Mouse (Mus musculus) spleen, embryonic (tissue): ENCODE results near the gene Prrt4.

Source experiments
- CTCF ChIA-PET: fragments of 350-600 bp; sonication (Branson Sonifier 250); formaldehyde crosslinking; loops from one replicate; lab custom pipeline; 2022; lab: Charles Lee

Prrt4 gene

GRCm38 (mm10) chr6:29160786-29161185 lies 18.6 kb downstream of the Prrt4 start:
- CTCF ChIA-PET = interaction anchor here (0.6 kb wide), 1 partner anchor 764 kb away, joined by 5 read pairs; no protein-coding TSS in a partner anchor

DNA sequence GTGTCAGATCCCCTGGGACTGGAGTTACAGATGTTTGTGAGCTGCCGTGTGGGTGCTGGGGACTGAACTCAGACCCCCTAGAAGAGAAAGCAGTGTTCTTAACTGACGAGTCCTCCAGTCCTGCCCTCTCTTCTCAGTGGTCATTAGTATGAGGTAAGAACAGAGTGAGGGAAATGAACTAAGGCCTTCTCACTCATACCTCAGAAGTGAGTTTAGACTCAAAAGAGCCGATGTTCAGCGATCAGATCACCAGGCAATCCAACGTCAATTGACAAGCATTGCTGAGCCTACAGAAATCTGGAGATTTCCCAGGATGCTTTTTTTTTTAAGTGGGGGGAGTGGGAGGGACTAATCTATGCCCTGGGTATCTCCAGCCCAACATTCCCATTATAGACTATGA lies 23.1 kb downstream of the Prrt4 start:
- CTCF ChIA-PET = no interaction called here

DNA sequence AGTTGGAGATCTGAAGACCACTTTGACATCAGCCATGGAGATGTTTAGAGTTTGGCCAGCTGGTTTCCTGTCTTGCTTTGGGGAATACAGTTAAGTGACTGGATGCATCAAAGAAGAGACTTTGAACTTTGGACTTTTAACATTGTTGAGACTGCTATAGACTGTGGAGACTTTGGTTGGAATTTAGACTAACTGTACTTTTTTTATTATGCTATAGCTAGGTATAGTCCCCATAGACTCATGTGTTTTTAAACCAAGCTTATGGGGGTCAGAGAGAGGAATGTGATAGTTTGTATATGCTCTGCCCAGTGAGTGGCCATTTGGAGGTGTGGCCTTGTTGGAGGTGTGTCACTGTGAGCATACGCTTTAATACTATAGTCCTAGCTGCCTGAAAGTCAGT lies 29.4 kb downstream of the Prrt4 start:
- CTCF ChIA-PET = interaction anchor here (0.7 kb wide), 1 partner anchor 660 kb away, joined by 13 read pairs; no protein-coding TSS in a partner anchor

- CTCF ChIA-PET = interaction anchor here (0.5 kb wide), 1 partner anchor 35 kb away, joined by 4 read pairs; no protein-coding TSS in a partner anchor
Measured at GRCm38 (mm10) chr6:29147407-29148010, 31.9 kb downstream of the Prrt4 start.

- CTCF ChIA-PET = interaction anchor here (0.7 kb wide), 1 partner anchor 117 kb away, joined by 3 read pairs; no protein-coding TSS in a partner anchor
Measured at GRCm38 (mm10) chr6:29146641-29147040, 32.7 kb downstream of the Prrt4 start.

DNA sequence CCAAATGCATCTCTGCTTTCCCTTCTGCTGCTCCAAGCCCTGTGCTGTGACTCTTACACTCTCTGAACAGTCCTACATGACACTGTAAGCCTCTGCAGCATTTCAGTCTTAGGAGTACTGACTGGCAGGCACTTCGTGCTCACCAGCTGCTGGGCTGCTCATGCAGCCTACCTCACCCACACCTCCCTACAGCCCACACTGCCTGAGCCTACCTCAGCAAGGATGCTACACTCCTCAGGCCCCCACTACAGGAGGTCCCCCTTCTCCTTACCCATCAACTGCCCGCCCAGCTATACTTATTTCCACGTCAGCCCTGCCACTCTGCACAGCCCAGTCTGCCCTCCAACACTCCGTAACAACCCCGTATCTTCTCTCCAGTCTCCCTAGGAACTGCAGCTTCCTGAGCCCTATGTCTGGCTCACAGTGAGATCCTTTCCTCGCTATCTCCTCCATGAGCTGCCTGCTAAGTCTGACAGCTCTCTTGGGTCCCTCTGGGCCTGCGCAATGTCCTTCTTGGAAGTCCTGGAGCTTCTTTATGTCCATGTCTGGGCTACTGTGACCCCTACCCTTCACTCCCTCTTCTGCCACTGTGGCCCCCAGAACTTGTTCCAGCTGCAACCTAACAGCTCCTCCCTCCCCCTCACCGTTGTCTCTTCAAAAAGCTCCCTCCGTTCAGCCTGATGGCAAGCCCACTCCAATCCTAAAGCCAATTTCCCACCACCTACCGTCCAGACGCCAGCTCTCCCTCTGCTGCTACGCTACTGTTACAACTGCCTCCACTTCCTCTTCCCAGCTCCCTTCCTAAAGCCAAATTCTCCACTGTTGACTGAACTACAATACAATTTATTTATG lies 33.7 kb downstream of the Prrt4 start:
- CTCF ChIA-PET = no interaction called here

DNA sequence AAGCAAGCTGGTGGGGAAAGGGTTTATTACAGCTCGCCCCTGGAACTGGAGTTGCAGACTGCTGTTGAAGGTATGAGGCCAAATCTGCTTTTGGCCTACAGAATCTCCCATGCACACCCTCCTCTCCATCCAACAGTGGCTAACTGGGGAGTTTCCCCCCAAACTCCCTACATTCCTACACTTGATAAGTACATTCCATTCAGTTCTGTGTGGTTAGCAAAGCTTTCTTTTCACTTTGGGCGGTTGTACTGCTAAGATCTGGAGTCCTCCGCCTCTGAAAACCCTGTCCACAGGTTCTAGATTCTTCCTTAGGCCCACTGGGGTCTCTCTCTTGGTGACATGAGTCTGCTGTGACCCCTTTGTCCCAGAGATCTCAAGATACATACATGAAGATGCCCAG lies 34.4 kb downstream of the Prrt4 start:
- CTCF ChIA-PET = interaction anchor here (0.6 kb wide), 1 partner anchor 28 kb away, joined by 3 read pairs; no protein-coding TSS in a partner anchor

- CTCF ChIA-PET = no interaction called here
Measured at GRCm38 (mm10) chr6:29143608-29144007, 35.8 kb downstream of the Prrt4 start.

GRCm38 (mm10) chr6:29137441-29137840 lies 41.9 kb downstream of the Prrt4 start:
- CTCF ChIA-PET = no interaction called here

DNA sequence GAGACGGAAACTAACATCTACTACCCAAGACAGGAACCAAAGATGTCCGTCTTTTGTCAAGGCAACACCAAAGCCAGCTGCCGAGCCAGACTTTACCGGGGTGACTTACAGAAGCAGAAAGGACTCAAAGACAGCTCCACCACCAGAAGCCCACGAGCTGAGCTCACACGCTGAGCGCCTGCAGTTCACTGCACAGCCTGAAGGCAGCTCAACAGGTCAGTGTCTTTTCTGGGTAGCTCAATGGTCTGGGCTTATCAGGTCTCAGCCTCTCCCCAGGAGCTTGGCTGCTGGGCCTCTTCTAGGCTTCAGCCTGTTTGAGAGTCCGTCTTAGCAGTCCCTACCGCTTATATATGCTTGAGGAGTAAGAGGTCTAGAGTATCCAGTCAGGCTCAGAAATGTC lies 46.3 kb downstream of the Prrt4 start:
- CTCF ChIA-PET = no interaction called here

DNA sequence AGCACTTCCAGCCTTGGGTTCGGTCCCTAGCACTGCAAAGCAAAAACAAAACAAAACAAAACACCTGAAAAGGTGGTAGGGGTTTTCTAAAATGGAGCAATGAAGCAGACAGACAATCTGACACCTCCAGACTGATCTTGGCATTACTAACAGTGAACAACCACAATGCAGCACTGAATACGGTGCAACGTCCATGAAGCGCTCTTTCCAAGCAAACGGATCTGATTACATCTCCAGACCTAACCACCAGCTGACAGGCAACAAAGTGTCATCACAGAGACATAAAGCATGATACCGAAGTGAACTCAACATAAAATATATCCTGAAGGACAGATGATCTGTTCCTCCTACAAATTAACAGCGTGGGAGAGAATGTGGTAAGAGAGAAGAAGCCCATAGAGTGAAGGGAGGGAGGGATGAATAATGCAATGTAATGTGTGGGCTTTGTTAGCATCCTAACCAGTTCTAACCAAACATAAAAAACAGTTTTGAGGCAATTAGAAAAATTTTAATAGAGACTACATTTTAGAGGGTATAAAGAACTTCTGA lies 52.4 kb downstream of the Prrt4 start:
- CTCF ChIA-PET = no interaction called here

GRCm38 (mm10) chr6:29119990-29120389 lies 59.4 kb downstream of the Prrt4 start:
- CTCF ChIA-PET = no interaction called here
